ENCODE assay signal across 8 mouse cellular contexts in the genomic region with DNA sequence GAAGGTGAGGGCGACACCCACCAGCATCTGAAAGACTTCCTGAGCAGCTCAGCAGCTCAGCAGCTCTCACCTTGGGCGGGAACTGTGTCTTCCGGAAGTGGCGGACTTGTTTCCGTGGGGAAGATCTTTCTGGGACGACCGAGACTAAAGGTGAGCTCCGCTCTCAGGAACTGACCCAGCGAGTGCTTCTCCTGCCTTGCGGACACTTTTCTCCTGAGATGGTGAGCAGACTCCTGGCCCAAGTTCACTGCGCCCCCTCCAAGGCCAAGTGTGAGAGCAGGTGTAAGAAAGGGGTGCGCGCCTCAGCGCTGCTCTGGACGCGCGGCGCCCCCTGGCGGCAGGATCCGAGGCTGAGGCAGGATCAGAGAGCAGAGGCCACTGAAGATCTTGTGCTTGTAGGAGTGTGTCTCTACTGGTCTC. TPM values are rescaled to one million over a fixed set of nuclear protein-coding genes. Genes with fewer than 3 reads are reported as not detected.
DNase-seq lines count a peak whose midpoint lies in the region; ATAC-seq lines count a peak whose summit lies in the region.
"Not testable (repeated sequence)": the region's sequence is repeated elsewhere in the genome, so short reads cannot be mapped to it uniquely, and the experiment has no call there.

A gene (minus strand): TSS at position 243 of the 420 bp plus-strand sequence.

- H3K27me3 ChIP-seq in intestine, embryonic 16.5 days (replicated peaks; ENCODE audit: control insufficient read depth, insufficient read depth, low read length): not testable (repeated sequence)

- peak within 1 kb of the TSS; percentile 36 for H3K4me2 ChIP-seq in intestine, embryonic 16.5 days (ENCODE audit: low read depth, low read length)

- 8% methylated on average over 20 of the region's 20 CpGs for WGBS in intestine, embryonic 16.5 days

- H3K4me3 ChIP-seq in intestine, embryonic 16.5 days (ENCODE audit: low read length): peak within 1 kb of the TSS; percentile 35

- H3K9ac ChIP-seq in intestine, embryonic 16.5 days (ENCODE audit: low read depth, low read length): 0 out of 2 replicates have a peak within 1 kb of the TSS, but pooled peaks have one; percentile 4

- H3K9me3 ChIP-seq in intestine, embryonic 16.5 days (ENCODE audit: control insufficient read depth, low read length): not testable (repeated sequence)

- intact Hi-C loops in left cerebral cortex, postnatal 14 days (cut with DNase I): loop anchor here (10.0 kb wide), 2 partner anchors 320 to 420 kb away; a partner anchor contains a TSS

- DNase-seq in adrenal gland, postnatal 10 days: peak; percentile 89
- peak; percentile 50 for DNase-seq in embryo, embryonic 9.5 days (ENCODE audit: extremely low spot score)
- DNase-seq in gastrocnemius, postnatal 4 days (ENCODE audit: low spot score in 2 of 2): peak; percentile 54 to 74
- DNase-seq in left cerebral cortex, postnatal 14 days (ENCODE audit: low spot score in 2 of 2): peak; percentile 76 to 82
- peak; percentile 78 for DNase-seq in right cerebral cortex, postnatal 25 days
- DNase-seq in urinary bladder, postnatal 36 days (ENCODE audit: low spot score in 2 of 2): peak; percentile 70 to 75

- not testable (repeated sequence) for H3K4me1 ChIP-seq in intestine, embryonic 16.5 days (ENCODE audit: control insufficient read depth, insufficient read depth, low read length)

- peak; percentile 85 for ATAC-seq in intestine, embryonic 16.5 days
- ATAC-seq in megakaryocyte progenitor cell, adult 5-6 weeks (replicated peaks; ENCODE audit: poor library complexity): peak; percentile 93

- H3K36me3 ChIP-seq in intestine, embryonic 16.5 days (ENCODE audit: control insufficient read depth, insufficient read depth, low read length): not testable (repeated sequence)

- not testable (repeated sequence) for H3K27ac ChIP-seq in intestine, embryonic 16.5 days (ENCODE audit: low read length)

RNA-seq across cellular contexts. Expression of the gene that starts here (rescaled TPM):
- total RNA-seq in adrenal gland, postnatal 10 days (2021): 1 to 10 TPM; 6.1 to 9.9 TPM
- 1 to 10 TPM; 1.0 to 1.5 TPM for total RNA-seq in gastrocnemius, postnatal 4 days (2021)
- 6.3 and 6.4 TPM in 2 replicates for polyA plus RNA-seq in intestine, embryonic 16.5 days (2015; fragmentation: Nextera tagmentation; extraction: Ambion mirVana)
- 1 to 10 TPM; 3.9 to 4.2 TPM for total RNA-seq in left cerebral cortex, postnatal 14 days (2021)
- 0.05 and 0.27 TPM in 2 replicates for total RNA-seq in megakaryocyte progenitor cell, adult 5-6 weeks (2015)
- 0.62 and 1.8 TPM in 2 replicates for total RNA-seq in megakaryocyte progenitor cell, adult 5-6 weeks (2017)
